30 mouse cellular contexts compared by ENCODE assay signal in genomic region chr10:20994021-20994420, GRCm38 (mm10). TPM values are rescaled to one million over a fixed set of nuclear protein-coding genes. Genes with fewer than 3 reads are reported as not detected.
DNase-seq lines count a peak whose midpoint lies in the region; ATAC-seq and TF ChIP-seq lines count a peak whose summit lies in the region.
"Had no signal": no experiment of that assay in that cellular context is flagged by ENCODE, and none has a peak within 500 bp of the region (broad histone marks: within the 10 kb centered on the region; RNA-seq: fewer than 3 reads in every experiment).

No protein-coding gene starts in this region.

- H3K4me2 ChIP-seq in hindbrain, embryonic 15.5 days = no peak overlapping the region
- no peak overlapping the region for H3K4me2 ChIP-seq in hindbrain, postnatal 0 days (ENCODE audit: low read depth, low read length)
- H3K4me2 ChIP-seq in neural tube, embryonic 13.5 days = no peak overlapping the region
- no peak overlapping the region for H3K4me2 ChIP-seq in neural tube, embryonic 15.5 days
- H3K4me2 ChIP-seq: embryonic facial prominence, embryonic 15.5 days; forebrain, embryonic 13.5 days; heart, embryonic 12.5 days; hindbrain, embryonic 14.5 days; intestine, embryonic 15.5 days; liver, embryonic 15.5 days; lung, embryonic 14.5 days; midbrain, embryonic 12.5 days had no signal

- 0 out of 2 replicates have a peak, but pooled peaks cover 2% of the 10 kb centered on the region for H3K4me1 ChIP-seq in hindbrain, embryonic 15.5 days (replicated peaks)
- H3K4me1 ChIP-seq in hindbrain, postnatal 0 days (ENCODE audit: insufficient read depth, low read length) = no peaks in the 10 kb centered on the region
- H3K4me1 ChIP-seq in neural tube, embryonic 13.5 days (replicated peaks) = peaks cover 7% of the 10 kb centered on the region
- H3K4me1 ChIP-seq in neural tube, embryonic 15.5 days = no peaks in the 10 kb centered on the region
- H3K4me1 ChIP-seq in ES-E14 (ENCODE audit: control insufficient read depth in 2 of 2, insufficient read depth in 2 of 2, low read length in 2 of 2, poor library complexity in 1 of 2) = no peaks in the 10 kb centered on the region
- H3K4me1 ChIP-seq: embryonic facial prominence, embryonic 10.5 days; embryonic facial prominence, embryonic 15.5 days; intestine, embryonic 15.5 days had no signal

- 0 out of 2 replicates have a peak, but pooled peaks cover 3% of the 10 kb centered on the region for H3K36me3 ChIP-seq in hindbrain, embryonic 15.5 days
- no peaks in the 10 kb centered on the region for H3K36me3 ChIP-seq in hindbrain, postnatal 0 days (ENCODE audit: insufficient read depth, low read length)
- H3K36me3 ChIP-seq in neural tube, embryonic 13.5 days = no peaks in the 10 kb centered on the region
- H3K36me3 ChIP-seq in neural tube, embryonic 15.5 days = no peaks in the 10 kb centered on the region
- no peaks in the 10 kb centered on the region for H3K36me3 ChIP-seq in ES-E14 (ENCODE audit: control insufficient read depth, insufficient read depth, low read length, poor library complexity, severe bottlenecking)
- H3K36me3 ChIP-seq: embryonic facial prominence, embryonic 10.5 days; embryonic facial prominence, embryonic 15.5 days; heart, embryonic 12.5 days; intestine, embryonic 15.5 days; liver, embryonic 15.5 days; midbrain, embryonic 12.5 days had no signal

- no peaks in the 10 kb centered on the region for H3K9me3 ChIP-seq in hindbrain, embryonic 15.5 days
- H3K9me3 ChIP-seq in hindbrain, postnatal 0 days (ENCODE audit: low read length) = no peaks in the 10 kb centered on the region
- H3K9me3 ChIP-seq in neural tube, embryonic 13.5 days = no peaks in the 10 kb centered on the region
- no peaks in the 10 kb centered on the region for H3K9me3 ChIP-seq in neural tube, embryonic 15.5 days (replicated peaks)
- no peaks in the 10 kb centered on the region for H3K9me3 ChIP-seq in ES-E14 (ENCODE audit: control insufficient read depth, insufficient read depth, low read depth, low read length)
- H3K9me3 ChIP-seq: embryonic facial prominence, embryonic 10.5 days; embryonic facial prominence, embryonic 15.5 days; forebrain, embryonic 13.5 days; G1E; heart, embryonic 12.5 days; intestine, embryonic 15.5 days; liver, embryonic 15.5 days; midbrain, embryonic 12.5 days had no signal

- no peak overlapping the region for H3K4me3 ChIP-seq in hindbrain, embryonic 15.5 days
- no peak overlapping the region for H3K4me3 ChIP-seq in hindbrain, postnatal 0 days (ENCODE audit: low read length)
- no peak overlapping the region for H3K4me3 ChIP-seq in neural tube, embryonic 13.5 days
- no peak overlapping the region for H3K4me3 ChIP-seq in neural tube, embryonic 15.5 days (replicated peaks)
- peak overlapping the region; percentile 21 to 48; a peak in 3 of 4 replicates for H3K4me3 ChIP-seq in ES-E14 (ENCODE audit: insufficient read depth in 1 of 2, low read depth in 1 of 2, low read length in 2 of 2, poor library complexity in 1 of 2, severe bottlenecking in 1 of 2)
- H3K4me3 ChIP-seq: embryonic facial prominence, embryonic 10.5 days; embryonic facial prominence, embryonic 15.5 days; forebrain, embryonic 13.5 days; heart, adult 2 months; heart, embryonic 12.5 days; intestine, embryonic 15.5 days; liver, embryonic 15.5 days; midbrain, embryonic 12.5 days; myocyte had no signal

- WGBS in hindbrain, embryonic 15.5 days = 87% methylated on average over 19 of the region's 19 CpGs
- WGBS in hindbrain, postnatal 0 days = 86% methylated on average over 19 of the region's 19 CpGs
- 88% methylated on average over 19 of the region's 19 CpGs for WGBS in neural tube, embryonic 13.5 days
- 85% methylated on average over 19 of the region's 19 CpGs for WGBS in neural tube, embryonic 15.5 days

- ATAC-seq in hindbrain, embryonic 15.5 days (ENCODE audit: low FRiP score, low read depth) = peak; percentile 34; the same call in 1 of the 2 replicates
- ATAC-seq in hindbrain, postnatal 0 days = no peak
- peak; percentile 27; the same call in 1 of the 2 replicates for ATAC-seq in neural tube, embryonic 13.5 days (ENCODE audit: low read depth)
- no peak for ATAC-seq in neural tube, embryonic 15.5 days (ENCODE audit: low FRiP score)
- ATAC-seq: CD4-positive, CD25-positive, alpha-beta regulatory T cell, adult 4 months; forebrain, embryonic 13.5 days; intestine, embryonic 15.5 days had no signal

- no peak for DNase-seq in hindbrain, postnatal 0 days (ENCODE audit: low spot score)
- DNase-seq in 3134 (ENCODE audit: extremely low read depth, insufficient read length, low spot score) (peak; percentile 3), ES-E14 (ENCODE audit: low read depth, low spot score) (no peak)
- DNase-seq in urinary bladder, postnatal 25 days (ENCODE audit: low spot score) = no peak
- DNase-seq in right cerebral cortex, postnatal 36 days (ENCODE audit: low spot score in 2 of 2) = no peak
- DNase-seq: adrenal gland, postnatal 10 days; cerebellum, adult 8-10 months; cerebellum, postnatal 25 days; heart, adult 2 months; heart, postnatal 4 days; kidney, adult 2 months; kidney, postnatal 4 days; layer of hippocampus, postnatal 36 days; lung, embryonic 14.5 days; thymus, postnatal 25 days had no signal

- no peak overlapping the region for H3K27ac ChIP-seq in hindbrain, embryonic 15.5 days (replicated peaks)
- H3K27ac ChIP-seq in hindbrain, postnatal 0 days = no peak overlapping the region
- H3K27ac ChIP-seq in neural tube, embryonic 13.5 days (replicated peaks) = no peak overlapping the region
- H3K27ac ChIP-seq in neural tube, embryonic 15.5 days (replicated peaks) = no peak overlapping the region
- no peak overlapping the region for H3K27ac ChIP-seq in ES-E14 (ENCODE audit: insufficient read depth, low read depth, low read length, poor library complexity, severe bottlenecking)
- H3K27ac ChIP-seq: embryonic facial prominence, embryonic 10.5 days; embryonic facial prominence, embryonic 15.5 days; forebrain, embryonic 13.5 days; heart, adult 2 months; hindbrain, embryonic 14.5 days; intestine, embryonic 15.5 days; kidney, postnatal 0 days; liver, embryonic 15.5 days; midbrain, embryonic 12.5 days had no signal

- H3K9ac ChIP-seq in hindbrain, embryonic 15.5 days = no peak overlapping the region
- no peak overlapping the region for H3K9ac ChIP-seq in hindbrain, postnatal 0 days (replicated peaks; ENCODE audit: low read length)
- no peak overlapping the region for H3K9ac ChIP-seq in neural tube, embryonic 13.5 days
- no peak overlapping the region for H3K9ac ChIP-seq in neural tube, embryonic 15.5 days (replicated peaks)
- H3K9ac ChIP-seq in ES-E14 (ENCODE audit: insufficient read depth, low read depth, low read length, poor library complexity, severe bottlenecking) = no peak overlapping the region
- H3K9ac ChIP-seq: embryonic facial prominence, embryonic 15.5 days; forebrain, embryonic 13.5 days; heart, embryonic 12.5 days; hindbrain, embryonic 14.5 days; intestine, embryonic 15.5 days; liver, embryonic 15.5 days; lung, embryonic 14.5 days; midbrain, embryonic 12.5 days had no signal

- TF ChIP-seq CTCF in hindbrain, postnatal 0 days (IDR thresholded peaks at IDR 0.05; ENCODE audit: low read depth) = no peak

- no peaks in the 10 kb centered on the region for H3K27me3 ChIP-seq in hindbrain, embryonic 15.5 days
- no peaks in the 10 kb centered on the region for H3K27me3 ChIP-seq in hindbrain, postnatal 0 days (ENCODE audit: insufficient read depth, low read length)
- H3K27me3 ChIP-seq in neural tube, embryonic 13.5 days = no peaks in the 10 kb centered on the region
- no peaks in the 10 kb centered on the region for H3K27me3 ChIP-seq in neural tube, embryonic 15.5 days (replicated peaks)
- H3K27me3 ChIP-seq: embryonic facial prominence, embryonic 15.5 days; forebrain, embryonic 13.5 days; heart, embryonic 12.5 days; intestine, embryonic 15.5 days; liver, embryonic 15.5 days; midbrain, embryonic 12.5 days had no signal

- in situ Hi-C loops in ES-E14 (cut with MboI; ENCODE audit: low sequenced_read_pairs in 2 of 2, unreplicated experiment in 2 of 2) = no loop called here

TF ChIP-seq in ES-E14, 5 proteins besides CTCF, POLR2A, EP300 and RAD21:
- no peak for TF ChIP-seq HCFC1 (IDR thresholded peaks at IDR 0.05; ENCODE audit: borderline replicate concordance, insufficient read depth, low read length)
- no peak for TF ChIP-seq CHD2 (IDR thresholded peaks at IDR 0.05; ENCODE audit: low read depth, low read length)
- TF ChIP-seq MAFK (IDR thresholded peaks at IDR 0.05; ENCODE audit: insufficient read depth, low read depth, low read length) = no peak
- no peak for TF ChIP-seq ZC3H11A (IDR thresholded peaks at IDR 0.05; ENCODE audit: borderline replicate concordance, low read depth, low read length)
- TF ChIP-seq ZNF384 (IDR thresholded peaks at IDR 0.05; ENCODE audit: low read depth, low read length) = no peak

RNA-seq across cellular contexts. Expression of gene Ahi1, which starts 41.7 kb away (rescaled TPM):
- polyA plus RNA-seq in hindbrain, embryonic 15.5 days (2015; fragmentation: Nextera tagmentation; extraction: Ambion mirVana) = 99.9 and 101 TPM in 2 replicates
- 210 and 218 TPM in 2 replicates for total RNA-seq in hindbrain, postnatal 0 days (2014; rRNA removed)
- polyA plus RNA-seq in hindbrain, postnatal 0 days (2015; fragmentation: Nextera tagmentation; extraction: Ambion mirVana) = 138 and 143 TPM in 2 replicates
- polyA plus RNA-seq in neural tube, embryonic 13.5 days (2015; fragmentation: Nextera tagmentation; extraction: Ambion mirVana) = 51.0 and 54.1 TPM in 2 replicates
- polyA plus RNA-seq in neural tube, embryonic 15.5 days (2015; fragmentation: Nextera tagmentation; extraction: Ambion mirVana) = 98.5 and 115 TPM in 2 replicates
- total RNA-seq in ES-E14 (2012; rRNA removed) = 5.4 and 8.1 TPM in 2 replicates

Comparison
In these comparisons a context has a peak if more than half of its experiments do, and no peak if none do; other contexts are left out.
1. ATAC-seq: peak in hindbrain, embryonic 15.5 days (single experiment) and neural tube, embryonic 13.5 days (single experiment); none in hindbrain, postnatal 0 days (single experiment) and neural tube, embryonic 15.5 days (single experiment).
2. H3K4me3 ChIP-seq: peak in ES-E14 (2 of 2); none in hindbrain, embryonic 15.5 days (single experiment), hindbrain, postnatal 0 days (single experiment), neural tube, embryonic 13.5 days (single experiment) and neural tube, embryonic 15.5 days (single experiment).